Mouse (Mus musculus) heart, postnatal 0 days (tissue): ENCODE measurements at regions not wholly inside any gene's neighbourhood (a gene's known extent, or its start where the extent isn't known, plus 50 kb on each side); places are given as distances from the start of the nearest gene placed in this dataset.

ENCODE experiments used
- CTCF ChIP-seq: IDR thresholded peaks from 2 replicates; pipeline ENCODE4 v1.5.1; 2016; ENCODE audit warnings: antibody characterized with exemption, control low read depth, low read depth
- EP300 ChIP-seq: IDR thresholded peaks from 2 replicates; pipeline ENCODE4 v1.6.1; 2016; ENCODE audit warnings: antibody characterized with exemption, low read depth

- TF ChIP-seq EP300 (no peak), CTCF (no peak)
Observed at GRCm38 (mm10) chr10:117558292-117558800, 71.0 kb upstream of the Cpm start.
